Mouse (Mus musculus) monocyte, adult 5-6 weeks (primary cell): ENCODE results near the gene Trpc5os. TPM values are rescaled to one million over a fixed set of nuclear protein-coding genes. Genes with fewer than 3 reads are reported as not detected.

ENCODE experiments used
- ATAC-seq: fragments of 153-309, 156-312 bp; replicated peaks from 2 replicates; pipeline ENCODE4 v1.8.0; 2017; ENCODE audit warnings: mild to moderate bottlenecking; ENCODE audit not compliant: low TSS enrichment, insufficient number of reproducible peaks, severe bottlenecking, poor library complexity, low FRiP score
- total RNA-seq: library from RNA; stranded (forward); fragments of 200-1000, 200-491, 200-594 nt; gene quantifications from 3 replicates; pipeline ENCODE4 v1.2.3, GENCODE M21; 2017

Trpc5os gene
- not detected in 3 replicates for total RNA-seq

DNA sequence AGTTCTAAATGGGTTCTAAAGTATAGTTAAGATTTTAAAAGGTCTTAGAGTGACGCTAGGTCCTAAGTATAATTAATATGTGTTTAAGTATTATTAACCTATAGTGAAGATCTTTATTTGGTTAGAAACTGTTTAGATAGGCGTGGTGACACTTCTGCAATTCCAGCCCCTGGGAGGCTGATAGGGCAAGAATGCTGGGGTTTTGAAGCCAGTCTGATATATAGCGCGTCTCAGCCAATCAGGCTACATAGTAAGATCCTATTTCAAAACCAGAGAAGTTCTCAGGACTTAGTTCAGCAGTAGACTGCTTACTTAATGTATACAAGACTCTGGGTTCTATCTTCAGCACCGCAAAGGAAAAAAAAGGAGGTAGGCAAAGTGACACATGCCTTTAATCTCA is at the start of gene Trpc5os:
Trpc5os (plus strand) TSS at position 301 of the 400 bp plus-strand sequence.
- no peak for ATAC-seq

- no peak for ATAC-seq
These were observed 48.3 kb upstream of the Trpc5os start for GRCm38 (mm10) chrX:144408036-144408435.

GRCm38 (mm10) chrX:144420259-144420658 is 36.1 kb upstream of the Trpc5os start:
- ATAC-seq, result no peak

GRCm38 (mm10) chrX:144421091-144421490 is 35.3 kb upstream of the Trpc5os start:
- no peak for ATAC-seq

GRCm38 (mm10) chrX:144423848-144424247 is 32.5 kb upstream of the Trpc5os start:
- no peak for ATAC-seq

GRCm38 (mm10) chrX:144464416-144464815 is 8.0 kb downstream of the Trpc5os start:
- no peak for ATAC-seq

DNA sequence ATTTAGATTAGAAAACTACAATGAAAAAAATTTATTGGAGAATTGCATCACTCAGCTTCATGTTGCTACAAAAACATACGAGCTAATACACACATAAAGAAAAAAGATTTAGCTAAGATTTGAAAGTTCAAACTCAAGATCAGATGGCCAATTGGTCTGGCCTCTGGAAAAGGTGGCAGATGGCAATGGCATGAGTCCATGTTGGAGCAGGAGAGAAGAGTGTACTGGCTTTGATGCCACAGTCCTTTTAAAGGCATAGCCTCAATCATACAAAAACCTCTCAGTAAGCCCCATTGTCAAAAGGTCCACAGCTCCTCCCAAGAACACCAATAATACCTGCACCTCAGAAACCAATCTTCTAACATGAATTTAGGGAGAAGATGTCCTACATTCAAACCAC is 35.0 kb downstream of the Trpc5os start:
- no peak for ATAC-seq

GRCm38 (mm10) chrX:144523239-144523638 is 66.9 kb downstream of the Trpc5os start:
- ATAC-seq, result no peak

DNA sequence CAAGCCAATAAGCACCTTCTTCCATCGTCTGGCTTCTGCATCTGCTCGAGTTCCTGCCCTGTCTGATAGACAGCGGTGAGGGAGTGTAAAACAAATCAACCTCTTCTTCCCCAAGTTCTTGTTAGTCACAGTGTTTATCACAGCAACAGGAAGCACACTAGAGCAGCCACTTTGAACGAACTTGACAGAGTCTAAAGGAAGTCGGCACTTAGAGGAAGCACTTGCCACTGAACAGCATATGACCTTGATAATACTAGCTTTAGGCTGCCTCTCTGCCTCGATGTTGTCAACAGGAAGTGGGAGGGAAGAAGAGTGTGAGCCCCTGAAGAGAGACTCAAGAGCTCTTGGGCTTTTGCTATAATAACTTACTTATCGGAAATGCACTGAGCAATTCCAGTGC is 69.7 kb downstream of the Trpc5os start:
- ATAC-seq, result no peak

Other genes with a start within 250 kb of the Trpc5os start
- gene Alg13, start 138.8 kb upstream of the Trpc5os start, total RNA-seq, result 12.1 to 20.9 TPM (median 16.4 TPM) in 3 replicates
- not detected in 3 replicates for gene Trpc5, start 231.6 kb downstream of the Trpc5os start, total RNA-seq
- gene Rtl4, start 232.3 kb downstream of the Trpc5os start, total RNA-seq, result not detected in 3 replicates